Mouse (Mus musculus): ENCODE data around the gene Dpyd. TPM values are rescaled to one million over a fixed set of nuclear protein-coding genes. Genes with fewer than 3 reads are reported as not detected.

Gene Dpyd
- 4.0 and 4.7 TPM in 2 replicates for polyA plus RNA-seq (2014; fragmentation: Nextera tagmentation; extraction: Ambion mirVana)

- WGBS: 5% methylated on average over 19 of the region's 19 CpGs
- H3K4me3 ChIP-seq (ENCODE audit: low read depth, low read length): peak within 1 kb of the TSS; percentile 54
- no peak within 1 kb of the TSS for H3K27ac ChIP-seq (ENCODE audit: low read depth, low read length)
- ATAC-seq (ENCODE audit: insufficient read depth, low FRiP score, low TSS enrichment) (peak; percentile 100), DNase-seq (ENCODE audit: low spot score) (peak; percentile 90)
- H3K9ac ChIP-seq (ENCODE audit: low read length): peak within 1 kb of the TSS; percentile 49
- no peaks in the 10 kb centered on the region for H3K27me3 ChIP-seq (ENCODE audit: control insufficient read depth, insufficient read depth, low read length)
- H3K4me1 ChIP-seq (ENCODE audit: control insufficient read depth, insufficient read depth, low read length): no peaks in the 10 kb centered on the region
- no peaks in the 10 kb centered on the region for H3K9me3 ChIP-seq (ENCODE audit: control insufficient read depth, low read length)
- H3K4me2 ChIP-seq (ENCODE audit: low read depth): peak within 1 kb of the TSS; percentile 60
- H3K36me3 ChIP-seq (ENCODE audit: control insufficient read depth, insufficient read depth, low read length): no peaks in the 10 kb centered on the region
These were observed at the start of gene Dpyd for GRCm38 (mm10) chr3:118561554-118562310. Gene Dpyd, plus strand, starts transcription at chr3:118562129.

DNA sequence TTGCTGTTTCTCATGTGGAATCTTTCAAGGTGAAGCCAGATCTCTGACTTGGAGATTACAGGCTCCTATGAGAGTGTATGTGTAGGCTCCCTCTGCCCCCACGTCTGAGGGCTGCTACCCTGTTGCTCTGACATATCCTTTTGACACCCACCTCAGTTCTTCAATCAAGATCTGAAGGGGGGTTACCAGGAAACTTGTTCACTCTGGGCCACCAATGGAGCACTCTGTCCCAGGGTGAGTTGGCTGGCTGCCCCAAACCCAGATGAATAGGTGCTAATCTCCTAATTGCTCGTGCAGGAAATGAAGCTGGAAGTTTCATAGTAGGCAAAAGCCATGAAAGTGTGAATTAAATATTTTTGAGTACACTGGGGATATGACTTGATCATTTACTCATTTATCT is 24.3 kb upstream of the Dpyd start:
- no peaks in the 10 kb centered on the region for H3K4me1 ChIP-seq (ENCODE audit: control insufficient read depth, insufficient read depth, low read length)
- H3K9me3 ChIP-seq (ENCODE audit: control insufficient read depth, low read length): no peaks in the 10 kb centered on the region
- WGBS: 63% methylated on average over 2 of the region's 2 CpGs
- H3K4me2 ChIP-seq (ENCODE audit: low read depth): no peak overlapping the region
- no peaks in the 10 kb centered on the region for H3K36me3 ChIP-seq (ENCODE audit: control insufficient read depth, insufficient read depth, low read length)
- ATAC-seq (ENCODE audit: insufficient read depth, low FRiP score, low TSS enrichment) (no peak), DNase-seq (ENCODE audit: low spot score) (no peak)
- no peak overlapping the region for H3K27ac ChIP-seq (ENCODE audit: low read depth, low read length)
- no peaks in the 10 kb centered on the region for H3K27me3 ChIP-seq (ENCODE audit: control insufficient read depth, insufficient read depth, low read length)
- H3K9ac ChIP-seq (ENCODE audit: low read length): no peak overlapping the region
- no peak overlapping the region for H3K4me3 ChIP-seq (ENCODE audit: low read depth, low read length)

- ATAC-seq (ENCODE audit: insufficient read depth, low FRiP score, low TSS enrichment) (no peak), DNase-seq (ENCODE audit: low spot score) (no peak)
- Histone ChIP-seq H3K36me3 (ENCODE audit: control insufficient read depth, insufficient read depth, low read length) (no peaks in the 10 kb centered on the region), H3K4me3 (ENCODE audit: low read depth, low read length) (no peak overlapping the region), H3K4me1 (ENCODE audit: control insufficient read depth, insufficient read depth, low read length) (no peaks in the 10 kb centered on the region), H3K4me2 (ENCODE audit: low read depth) (no peak overlapping the region), H3K9me3 (ENCODE audit: control insufficient read depth, low read length) (no peaks in the 10 kb centered on the region), H3K27ac (ENCODE audit: low read depth, low read length) (no peak overlapping the region), H3K27me3 (ENCODE audit: control insufficient read depth, insufficient read depth, low read length) (no peaks in the 10 kb centered on the region), H3K9ac (ENCODE audit: low read length) (no peak overlapping the region)
- 60% methylated on average over 6 of the region's 6 CpGs for WGBS
These were observed 20.2 kb upstream of the Dpyd start for GRCm38 (mm10) chr3:118541766-118542165.

DNA sequence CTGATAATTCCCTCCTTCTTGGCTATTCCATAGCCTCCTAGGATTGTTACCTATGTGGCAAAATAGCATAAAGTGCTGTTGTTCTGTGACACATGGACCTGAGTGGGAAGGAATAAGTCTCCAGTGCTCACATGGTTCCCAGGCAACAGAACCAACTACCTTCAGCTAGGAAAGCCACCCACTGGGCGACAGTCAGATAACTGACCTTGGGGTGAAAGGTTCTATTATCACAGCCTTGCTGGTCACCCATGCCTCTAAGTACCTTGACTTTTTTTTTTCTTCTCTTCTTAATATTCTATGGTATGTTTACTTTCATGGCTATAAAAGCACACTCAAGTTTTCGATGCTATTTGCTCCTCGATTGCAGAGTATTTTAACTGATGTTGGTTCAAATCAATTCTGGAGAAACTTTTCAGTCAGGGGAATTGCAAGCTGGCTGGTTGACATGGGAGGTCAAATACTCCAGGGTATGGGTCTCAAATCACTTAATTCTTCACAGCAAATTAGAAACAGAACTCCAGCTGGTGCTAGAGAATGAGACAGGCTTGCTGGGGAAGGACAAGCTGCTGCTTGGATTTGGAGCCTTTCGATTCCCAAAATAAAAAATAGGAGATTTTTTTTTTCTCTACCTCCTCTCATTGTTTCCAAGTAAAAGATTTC is 14.2 kb upstream of the Dpyd start:
- Histone ChIP-seq H3K27me3 (ENCODE audit: control insufficient read depth, insufficient read depth, low read length) (no peaks in the 10 kb centered on the region), H3K9me3 (ENCODE audit: control insufficient read depth, low read length) (no peaks in the 10 kb centered on the region), H3K27ac (ENCODE audit: low read depth, low read length) (no peak overlapping the region), H3K4me2 (ENCODE audit: low read depth) (no peak overlapping the region), H3K36me3 (ENCODE audit: control insufficient read depth, insufficient read depth, low read length) (no peaks in the 10 kb centered on the region), H3K9ac (ENCODE audit: low read length) (no peak overlapping the region), H3K4me3 (ENCODE audit: low read depth, low read length) (no peak overlapping the region), H3K4me1 (ENCODE audit: control insufficient read depth, insufficient read depth, low read length) (no peaks in the 10 kb centered on the region)
- ATAC-seq (ENCODE audit: insufficient read depth, low FRiP score, low TSS enrichment) (no peak), DNase-seq (ENCODE audit: low spot score) (no peak)
- 33% methylated on average over 4 of the region's 4 CpGs for WGBS

- WGBS: 65% methylated on average over 1 of the region's 1 CpGs
- ATAC-seq (ENCODE audit: insufficient read depth, low FRiP score, low TSS enrichment) (no peak), DNase-seq (ENCODE audit: low spot score) (no peak)
- no peaks in the 10 kb centered on the region for H3K27me3 ChIP-seq (ENCODE audit: control insufficient read depth, insufficient read depth, low read length)
- no peaks in the 10 kb centered on the region for H3K4me1 ChIP-seq (ENCODE audit: control insufficient read depth, insufficient read depth, low read length)
- no peaks in the 10 kb centered on the region for H3K9me3 ChIP-seq (ENCODE audit: control insufficient read depth, low read length)
- H3K4me2 ChIP-seq (ENCODE audit: low read depth): no peak overlapping the region
- H3K36me3 ChIP-seq (ENCODE audit: control insufficient read depth, insufficient read depth, low read length): no peaks in the 10 kb centered on the region
- H3K4me3 ChIP-seq (ENCODE audit: low read depth, low read length): no peak overlapping the region
- H3K27ac ChIP-seq (ENCODE audit: low read depth, low read length): no peak overlapping the region
- no peak overlapping the region for H3K9ac ChIP-seq (ENCODE audit: low read length)
These were observed 4.3 kb upstream of the Dpyd start for GRCm38 (mm10) chr3:118557605-118558004.

GRCm38 (mm10) chr3:118559936-118560335 is 2.0 kb upstream of the Dpyd start:
- WGBS: 92% methylated on average over 2 of the region's 2 CpGs
- Histone ChIP-seq H3K27ac (ENCODE audit: low read depth, low read length) (no peak overlapping the region), H3K4me1 (ENCODE audit: control insufficient read depth, insufficient read depth, low read length) (no peaks in the 10 kb centered on the region), H3K4me3 (ENCODE audit: low read depth, low read length) (no peak overlapping the region), H3K36me3 (ENCODE audit: control insufficient read depth, insufficient read depth, low read length) (no peaks in the 10 kb centered on the region), H3K9me3 (ENCODE audit: control insufficient read depth, low read length) (no peaks in the 10 kb centered on the region), H3K27me3 (ENCODE audit: control insufficient read depth, insufficient read depth, low read length) (no peaks in the 10 kb centered on the region), H3K9ac (ENCODE audit: low read length) (no peak overlapping the region), H3K4me2 (ENCODE audit: low read depth) (no peak overlapping the region)
- DNase-seq (ENCODE audit: low spot score) (no peak), ATAC-seq (ENCODE audit: insufficient read depth, low FRiP score, low TSS enrichment) (no peak)

DNA sequence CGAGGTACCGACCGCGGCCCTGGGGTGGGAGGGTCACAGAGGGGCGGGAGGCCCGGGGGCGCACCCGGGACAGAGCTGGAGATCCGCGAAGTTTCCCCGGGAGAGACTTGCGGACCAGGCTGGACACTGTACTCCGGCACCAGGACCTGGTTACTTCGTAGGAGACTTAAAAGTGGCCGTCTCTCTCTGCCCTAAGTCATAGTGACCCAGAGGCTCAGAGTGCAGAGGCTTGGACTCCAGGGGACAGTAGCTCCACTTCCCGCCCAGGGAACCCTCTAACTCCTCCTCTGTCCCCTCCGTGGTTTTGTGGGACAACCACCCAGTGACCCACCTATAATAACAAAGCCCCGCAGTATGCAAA is 362 bp downstream of the Dpyd start:
- DNase-seq (ENCODE audit: low spot score) (no peak), ATAC-seq (ENCODE audit: insufficient read depth, low FRiP score, low TSS enrichment) (peak; percentile 66; the same call in 1 of the 2 replicates)
- WGBS: 0% methylated on average over 18 of the region's 18 CpGs
- Histone ChIP-seq H3K9me3 (ENCODE audit: control insufficient read depth, low read length) (no peaks in the 10 kb centered on the region), H3K27ac (ENCODE audit: low read depth, low read length) (no peak overlapping the region), H3K36me3 (ENCODE audit: control insufficient read depth, insufficient read depth, low read length) (no peaks in the 10 kb centered on the region), H3K4me1 (ENCODE audit: control insufficient read depth, insufficient read depth, low read length) (no peaks in the 10 kb centered on the region), H3K4me2 (ENCODE audit: low read depth) (peak overlapping the region; percentile 60), H3K9ac (ENCODE audit: low read length) (peak overlapping the region; percentile 49), H3K27me3 (ENCODE audit: control insufficient read depth, insufficient read depth, low read length) (no peaks in the 10 kb centered on the region), H3K4me3 (ENCODE audit: low read depth, low read length) (peak overlapping the region; percentile 54)

DNA sequence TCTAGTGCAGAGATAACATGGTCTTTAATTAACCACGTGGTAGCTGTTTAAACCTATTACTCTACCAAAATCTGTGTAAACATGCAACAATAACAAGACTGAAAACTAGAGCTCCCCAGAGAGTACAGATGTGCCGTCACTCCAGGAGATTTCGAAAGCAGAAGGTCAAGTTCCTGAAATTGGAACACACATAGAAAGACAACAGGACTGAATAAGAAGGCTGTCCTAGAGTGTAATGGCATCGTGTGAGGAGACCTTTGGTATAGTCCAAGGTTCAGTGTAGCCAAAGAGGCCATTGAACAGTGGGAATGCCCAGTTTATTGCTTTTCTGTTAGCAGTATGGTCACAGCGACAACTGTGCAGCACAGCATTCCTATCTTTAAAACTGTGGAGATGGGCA is 4.8 kb downstream of the Dpyd start:
- H3K9me3 ChIP-seq (ENCODE audit: control insufficient read depth, low read length): no peaks in the 10 kb centered on the region
- H3K4me2 ChIP-seq (ENCODE audit: low read depth): no peak overlapping the region
- H3K4me1 ChIP-seq (ENCODE audit: control insufficient read depth, insufficient read depth, low read length): no peaks in the 10 kb centered on the region
- no peaks in the 10 kb centered on the region for H3K27me3 ChIP-seq (ENCODE audit: control insufficient read depth, insufficient read depth, low read length)
- no peak overlapping the region for H3K27ac ChIP-seq (ENCODE audit: low read depth, low read length)
- ATAC-seq (ENCODE audit: insufficient read depth, low FRiP score, low TSS enrichment): no peak
- DNase-seq (ENCODE audit: low spot score): no peak
- WGBS: 54% methylated on average over 5 of the region's 5 CpGs
- H3K36me3 ChIP-seq (ENCODE audit: control insufficient read depth, insufficient read depth, low read length): no peaks in the 10 kb centered on the region
- H3K9ac ChIP-seq (ENCODE audit: low read length): no peak overlapping the region
- no peak overlapping the region for H3K4me3 ChIP-seq (ENCODE audit: low read depth, low read length)

DNA sequence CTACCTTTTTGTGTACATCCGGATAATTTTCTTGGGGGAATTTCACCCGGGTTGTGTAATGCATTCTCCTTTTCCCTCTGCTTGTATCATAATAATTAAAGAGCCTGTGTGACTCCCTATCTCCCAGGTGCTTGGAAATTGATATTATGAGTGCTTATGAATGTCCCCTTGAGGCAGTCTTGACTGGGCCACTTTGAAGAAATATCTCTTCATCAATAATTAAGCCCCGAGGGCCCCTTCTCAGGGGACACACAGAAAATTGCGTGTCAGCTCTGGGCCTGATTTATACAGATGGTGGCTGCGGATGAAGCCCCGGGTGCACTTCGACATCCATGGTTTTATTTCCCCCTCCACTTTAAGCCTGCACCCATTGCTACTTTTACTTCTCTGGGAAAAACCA is 8.3 kb downstream of the Dpyd start:
- Histone ChIP-seq H3K27ac (ENCODE audit: low read depth, low read length) (no peak overlapping the region), H3K4me3 (ENCODE audit: low read depth, low read length) (no peak overlapping the region), H3K4me1 (ENCODE audit: control insufficient read depth, insufficient read depth, low read length) (no peaks in the 10 kb centered on the region), H3K27me3 (ENCODE audit: control insufficient read depth, insufficient read depth, low read length) (no peaks in the 10 kb centered on the region), H3K36me3 (ENCODE audit: control insufficient read depth, insufficient read depth, low read length) (no peaks in the 10 kb centered on the region), H3K4me2 (ENCODE audit: low read depth) (no peak overlapping the region), H3K9me3 (ENCODE audit: control insufficient read depth, low read length) (no peaks in the 10 kb centered on the region), H3K9ac (ENCODE audit: low read length) (no peak overlapping the region)
- ATAC-seq (ENCODE audit: insufficient read depth, low FRiP score, low TSS enrichment) (peak; percentile 45; the same call in 1 of the 2 replicates), DNase-seq (ENCODE audit: low spot score) (peak; percentile 19)
- 64% methylated on average over 7 of the region's 7 CpGs for WGBS

Measured in neural tube, embryonic 11.5 days (tissue).